Mouse (Mus musculus) kidney, adult 2 months (tissue): Measurements from ENCODE around the gene Tcf23.

Experiments
- CTCF ChIP-seq: fragments of 200-500 bp; conservative IDR thresholded peaks from 2 replicates; pipeline ENCODE4 v1.5.1; 2011; ENCODE audit warnings: low read depth, mild to moderate bottlenecking, control low read depth, low read length, moderate library complexity, mixed read lengths; ENCODE audit not compliant: insufficient read depth, insufficient read length
- POLR2A ChIP-seq: fragments of 200-500 bp; IDR thresholded peaks from one replicate; pipeline ENCODE4 v1.6.1; 2011; ENCODE audit warnings: low read depth, low read length, control low read depth

DNA sequence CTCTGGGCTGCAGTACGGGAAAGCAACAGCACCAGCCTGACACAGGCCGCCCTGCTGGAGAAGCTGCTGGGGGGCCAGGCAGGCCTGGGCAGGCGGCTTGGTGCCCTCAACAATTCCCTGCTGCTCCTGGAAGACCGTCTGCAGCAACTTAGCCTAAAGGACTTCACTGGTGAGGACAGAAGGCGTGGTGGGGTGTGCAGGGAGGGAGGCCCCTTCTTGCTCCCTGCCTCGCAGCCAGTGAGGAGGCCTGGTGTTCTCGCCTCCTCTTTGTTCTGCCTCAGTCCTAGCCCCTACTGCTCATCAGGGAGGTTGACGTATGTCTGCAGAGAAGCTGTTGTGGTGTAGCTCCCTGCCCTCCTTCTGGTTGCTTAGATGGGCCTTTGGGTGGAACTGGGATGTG, 49.8 kb upstream of the Tcf23 start:
- TF ChIP-seq CTCF (no peak), POLR2A (no peak)
